Mouse (Mus musculus) liver, embryonic 14.5 days (tissue): ENCODE results near the gene Angptl2. TPM values are rescaled to one million over a fixed set of nuclear protein-coding genes. Genes with fewer than 3 reads are reported as not detected.

Experiments
- ATAC-seq: fragments of 200-750 bp; cut with Nextera tagmentation; 2 replicates; pipeline ENCODE4 v1.8.0; 2017; ENCODE audit warnings: moderate number of reproducible peaks, mild to moderate bottlenecking, moderate library complexity; ENCODE audit not compliant: insufficient read depth
- DNase-seq, 3 experiments: peaks; one replicate each; pipeline ENCODE4 v3.0.0-alpha.2; 2012 to 2013; ENCODE audit warnings: low read depth in 3 of 3, low spot score in 3 of 3
- H3K27ac ChIP-seq: fragments of 300-500 bp; sonication (generic); 2 replicates; pipeline ENCODE4 v1.5.1; 2014; ENCODE audit warnings: moderate library complexity, mild to moderate bottlenecking, control low read depth, inconsistent platforms
- H3K27me3 ChIP-seq: fragments of 300-500 bp; sonication (generic); 2 replicates; pipeline ENCODE4 v1.6.1; 2014; ENCODE audit warnings: mild to moderate bottlenecking, low read length, moderate library complexity; ENCODE audit not compliant: control insufficient read depth, insufficient read depth
- H3K36me3 ChIP-seq: fragments of 300-500 bp; sonication (generic); replicated peaks from 2 replicates; pipeline ENCODE4 v1.6.1; 2014; ENCODE audit warnings: low read depth; ENCODE audit not compliant: control insufficient read depth, insufficient read depth
- H3K4me1 ChIP-seq, 2 experiments: fragments of 200-500 bp in 1 of 2; fragments of 300-500 bp in 1 of 2; sonication (generic) in 1 of 2; replicated peaks; 2 replicates each; pipeline ENCODE4 v1.6.1; 2012 to 2014; ENCODE audit warnings: antibody characterized with exemption in 1 of 2, inconsistent platforms in 1 of 2, low read length in 1 of 2; ENCODE audit not compliant: control insufficient read depth in 2 of 2, insufficient read depth in 2 of 2
- H3K4me2 ChIP-seq: fragments of 300-500 bp; sonication (generic); 2 replicates; pipeline ENCODE4 v1.6.1; 2014; ENCODE audit warnings: low read depth, mild to moderate bottlenecking, control low read depth, moderate library complexity
- H3K4me3 ChIP-seq, 2 experiments: fragments of 200-500 bp in 1 of 2; fragments of 300-500 bp in 1 of 2; sonication (generic) in 1 of 2; 2 replicates each; pipeline ENCODE4 v1.5.1; 2012 to 2014; ENCODE audit warnings: low read depth in 2 of 2, low read length in 2 of 2, mild to moderate bottlenecking in 2 of 2, control low read depth in 1 of 2, inconsistent platforms in 1 of 2, moderate library complexity in 1 of 2; ENCODE audit not compliant: insufficient read depth in 1 of 2
- H3K9ac ChIP-seq: fragments of 300-500 bp; sonication (generic); replicated peaks from 2 replicates; pipeline ENCODE4 v1.6.1; 2014; ENCODE audit warnings: mild to moderate bottlenecking, control low read depth, moderate library complexity
- H3K9me3 ChIP-seq: fragments of 300-500 bp; sonication (generic); 2 replicates; pipeline ENCODE4 v1.6.1; 2016; ENCODE audit warnings: low read length, mixed read lengths; ENCODE audit not compliant: control insufficient read depth
- CTCF ChIP-seq: IDR thresholded peaks from 2 replicates; pipeline ENCODE4 v1.5.1; 2016; ENCODE audit warnings: antibody characterized with exemption, low read depth, control low read depth
- EP300 ChIP-seq: IDR thresholded peaks from 2 replicates; pipeline ENCODE4 v1.6.1; 2016; ENCODE audit warnings: antibody characterized with exemption, low read depth
- WGBS: fragments of 180-500 bp; shearing (Covaris S2); extraction: QIAGEN DNeasy Blood & Tissue Kit; methylation state at CpG from one replicate; pipeline ENCODE4 v1.1.7; 2014; ENCODE audit not compliant: insufficient replicate concordance; 5-methylcytosine and 5-hydroxymethylcytosine counted together
- polyA plus RNA-seq, 2 experiments: library from polyadenylated mRNA; depleted of rRNA in 1 of 2; stranded (reverse) in 1 of 2; unstranded in 1 of 2; fragments of >200 nt; fragmentation: Nextera tagmentation in 1 of 2; extraction: Ambion mirVana in 1 of 2; gene quantifications; 2 replicates each; pipeline versions ENCODE4 v1.2.1 to v1.2.3; 2012 to 2014

The Angptl2 gene
- polyA plus RNA-seq, 2 experiments, result 1.3 to 1.8 TPM

DNA sequence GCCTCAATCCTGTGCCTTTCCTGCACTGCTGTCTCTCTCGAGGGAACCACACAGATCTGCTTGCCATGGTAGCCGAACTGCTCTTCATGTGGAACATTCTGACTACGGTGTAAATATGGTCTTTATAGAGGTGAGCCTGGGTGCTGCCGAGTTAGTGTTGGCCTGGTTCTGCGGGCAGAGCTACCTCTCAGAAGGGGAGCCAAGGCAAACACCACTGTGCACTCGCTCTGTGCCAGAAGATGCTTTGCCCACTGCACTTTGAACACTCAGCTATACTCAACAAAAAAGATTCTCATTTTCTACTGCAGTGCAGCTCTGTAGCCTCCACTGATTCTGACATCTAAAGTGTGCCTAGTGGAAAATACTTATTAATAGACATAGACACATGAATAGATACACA is 21.7 kb downstream of the Angptl2 start:
- 68% methylated on average over 6 of the region's 6 CpGs for WGBS
- no peak overlapping the region for H3K4me3 ChIP-seq
- no peak for ATAC-seq
- H3K4me1 ChIP-seq, result no peaks in the 10 kb centered on the region
- H3K9me3 ChIP-seq, result no peaks in the 10 kb centered on the region
- no peaks in the 10 kb centered on the region for H3K36me3 ChIP-seq
- H3K27me3 ChIP-seq, result no peaks in the 10 kb centered on the region
- no peak overlapping the region for H3K27ac ChIP-seq
- DNase-seq, result no peak
- H3K9ac ChIP-seq, result no peak overlapping the region
- TF ChIP-seq CTCF, result no peak
- TF ChIP-seq EP300, result no peak
- no peak overlapping the region for H3K4me2 ChIP-seq

DNA sequence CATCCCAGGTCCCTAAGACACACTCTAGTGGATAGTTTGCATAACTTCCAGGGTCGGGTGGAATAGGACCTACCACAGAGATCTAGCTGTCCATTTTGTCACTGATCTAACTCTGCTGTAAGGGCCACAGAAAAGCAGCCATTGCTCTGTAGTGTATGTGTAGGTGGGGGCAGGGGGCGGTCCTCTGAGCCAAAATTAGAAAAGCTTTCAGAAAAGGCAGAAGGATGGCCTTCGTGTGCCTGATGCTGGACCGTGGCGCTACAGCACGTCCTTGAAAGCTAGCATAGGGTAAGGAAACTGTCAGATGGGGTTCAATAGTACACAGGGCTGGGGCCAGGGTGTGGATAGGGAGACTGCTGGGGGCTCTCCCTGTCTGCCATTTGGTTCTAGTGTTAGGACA is 29.0 kb downstream of the Angptl2 start:
- no peak overlapping the region for H3K27ac ChIP-seq
- no peaks in the 10 kb centered on the region for H3K36me3 ChIP-seq
- no peaks in the 10 kb centered on the region for H3K9me3 ChIP-seq
- no peak overlapping the region for H3K4me3 ChIP-seq
- H3K4me2 ChIP-seq, result no peak overlapping the region
- H3K27me3 ChIP-seq, result no peaks in the 10 kb centered on the region
- DNase-seq (no peak), ATAC-seq (no peak)
- no peak overlapping the region for H3K9ac ChIP-seq
- 71% methylated on average over 6 of the region's 6 CpGs for WGBS
- TF ChIP-seq EP300 (no peak), CTCF (no peak)
- H3K4me1 ChIP-seq, result peaks cover 0 to 8% of the 10 kb centered on the region in 2 experiments; a peak in 2 of 4 replicates

DNA sequence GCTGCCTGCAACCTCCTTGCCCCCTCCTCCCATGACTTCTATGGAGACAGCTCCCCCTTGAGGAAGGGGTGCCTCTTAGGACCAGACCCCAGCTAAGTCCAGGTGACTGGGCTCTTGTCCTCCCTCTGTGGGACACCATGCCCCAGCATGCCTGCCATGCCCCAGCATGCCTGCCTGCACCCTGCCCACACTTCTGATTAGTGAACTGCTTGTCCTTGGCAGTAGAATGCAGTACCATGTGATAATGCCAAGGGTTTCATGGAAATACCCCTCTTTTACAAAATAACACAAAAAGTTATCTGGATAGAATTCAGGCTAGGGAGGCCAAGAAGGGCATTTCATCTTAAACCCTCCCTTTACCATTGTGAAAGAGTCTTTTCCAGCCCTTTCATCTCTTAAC is 29.5 kb downstream of the Angptl2 start:
- DNase-seq, result no peak
- no peak overlapping the region for H3K4me3 ChIP-seq
- no peak overlapping the region for H3K27ac ChIP-seq
- no peak overlapping the region for H3K4me2 ChIP-seq
- H3K36me3 ChIP-seq, result no peaks in the 10 kb centered on the region
- no peaks in the 10 kb centered on the region for H3K9me3 ChIP-seq
- no peak overlapping the region for H3K9ac ChIP-seq
- TF ChIP-seq CTCF (no peak), EP300 (no peak)
- no peak for ATAC-seq
- peaks cover 0 to 10% of the 10 kb centered on the region in 2 experiments; a peak in 2 of 4 replicates for H3K4me1 ChIP-seq
- H3K27me3 ChIP-seq, result no peaks in the 10 kb centered on the region

DNA sequence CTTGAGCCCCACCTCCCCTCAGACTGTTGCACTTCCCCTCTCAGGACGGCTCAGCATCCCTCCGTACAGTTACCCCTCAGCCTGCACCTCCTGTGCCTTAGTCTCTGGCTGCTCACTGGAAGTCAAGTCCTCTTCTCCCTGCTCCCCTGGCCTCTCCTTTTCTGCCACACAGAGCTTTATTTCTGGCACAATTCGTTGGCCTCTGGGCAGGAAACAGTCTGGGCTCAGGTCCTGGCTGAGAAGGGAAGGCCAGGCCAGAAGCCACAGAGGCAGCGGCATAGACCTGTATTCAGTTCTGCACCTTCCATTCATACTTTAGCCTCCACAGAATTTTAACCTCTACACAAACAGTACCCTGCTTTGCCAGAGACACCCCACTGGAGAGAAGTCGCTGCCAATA is 31.0 kb downstream of the Angptl2 start:
- H3K4me2 ChIP-seq, result no peak overlapping the region
- no peak for ATAC-seq
- no peak for TF ChIP-seq EP300
- peaks cover 0 to 10% of the 10 kb centered on the region in 2 experiments; a peak in 2 of 4 replicates for H3K4me1 ChIP-seq
- no peak overlapping the region for H3K4me3 ChIP-seq
- no peak overlapping the region for H3K9ac ChIP-seq
- WGBS, result 54% methylated on average over 5 of the region's 5 CpGs
- no peak overlapping the region for H3K27ac ChIP-seq
- DNase-seq, result no peak
- no peaks in the 10 kb centered on the region for H3K9me3 ChIP-seq
- H3K27me3 ChIP-seq, result no peaks in the 10 kb centered on the region
- no peaks in the 10 kb centered on the region for H3K36me3 ChIP-seq

DNA sequence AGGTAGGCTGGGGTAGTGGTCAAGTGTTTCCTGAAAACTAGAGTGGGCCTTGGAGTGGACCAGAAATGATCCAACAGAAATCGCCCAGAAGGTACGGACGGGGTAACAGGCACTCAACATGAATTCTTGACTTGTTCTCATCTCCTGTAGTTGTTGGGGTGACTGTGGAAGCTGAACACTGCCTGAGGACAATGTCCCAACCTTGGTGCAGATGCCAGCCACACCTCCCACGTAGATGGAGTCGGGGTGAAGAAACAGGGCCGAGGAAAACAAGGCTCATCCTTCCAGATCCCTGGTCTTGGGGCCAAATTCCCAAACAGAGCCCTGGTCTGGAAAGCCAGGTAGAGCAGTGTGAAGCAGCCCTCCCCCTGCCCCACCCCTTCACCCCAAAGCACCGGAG is 32.7 kb downstream of the Angptl2 start:
- Histone ChIP-seq H3K27me3 (no peaks in the 10 kb centered on the region), H3K4me1 (peaks cover 0 to 10% of the 10 kb centered on the region in 2 experiments; a peak in 2 of 4 replicates), H3K27ac (no peak overlapping the region), H3K36me3 (no peaks in the 10 kb centered on the region), H3K9ac (no peak overlapping the region), H3K4me2 (no peak overlapping the region), H3K4me3 (no peak overlapping the region), H3K9me3 (no peaks in the 10 kb centered on the region)
- WGBS, result 65% methylated on average over 7 of the region's 7 CpGs
- TF ChIP-seq CTCF (no peak), EP300 (no peak)
- no peak for ATAC-seq
- DNase-seq, result no peak
